Mouse (Mus musculus) urinary bladder, postnatal 4 days (tissue): ENCODE results near the gene 1700019A02Rik.

Experiments
- DNase-seq, 2 experiments: peaks; one replicate each; pipeline ENCODE4 v3.0.0; 2021 to 2022; ENCODE audit warnings: low spot score in 2 of 2

Gene 1700019A02Rik

GRCm38 (mm10) chr1:53187536-53187935 is at the start of gene 1700019A02Rik:
1700019A02Rik (minus strand) TSS chr1:53187636.
- no peak for DNase-seq

- DNase-seq: no peak
Observed at GRCm38 (mm10) chr1:53226063-53226462, 38.6 kb upstream of the 1700019A02Rik start.

- DNase-seq: no peak
Observed at GRCm38 (mm10) chr1:53225616-53226015, 38.2 kb upstream of the 1700019A02Rik start.

- no peak for DNase-seq
Observed at GRCm38 (mm10) chr1:53224775-53225174, 37.3 kb upstream of the 1700019A02Rik start.

GRCm38 (mm10) chr1:53210136-53210535 is 22.7 kb upstream of the 1700019A02Rik start:
- DNase-seq: no peak

GRCm38 (mm10) chr1:53203902-53204301 is 16.5 kb upstream of the 1700019A02Rik start:
- DNase-seq: no peak

- DNase-seq: no peak
Observed at GRCm38 (mm10) chr1:53201630-53202199, 14.3 kb upstream of the 1700019A02Rik start.

- DNase-seq: no peak
Observed at GRCm38 (mm10) chr1:53194536-53194935, 7.1 kb upstream of the 1700019A02Rik start.

GRCm38 (mm10) chr1:53191234-53191633 is 3.8 kb upstream of the 1700019A02Rik start:
- DNase-seq: no peak

GRCm38 (mm10) chr1:53189620-53190019 is 2.2 kb upstream of the 1700019A02Rik start:
- no peak for DNase-seq

GRCm38 (mm10) chr1:53186301-53186700 is 1.1 kb downstream of the 1700019A02Rik start:
- no peak for DNase-seq

GRCm38 (mm10) chr1:53157715-53158114 is 29.7 kb downstream of the 1700019A02Rik start:
- no peak for DNase-seq

- DNase-seq: no peak
Observed at GRCm38 (mm10) chr1:53123066-53123465, 64.4 kb downstream of the 1700019A02Rik start.

GRCm38 (mm10) chr1:53110561-53110960 is 76.9 kb downstream of the 1700019A02Rik start:
- DNase-seq: no peak
